Mouse (Mus musculus): ENCODE measurements at regions not wholly inside any gene's neighbourhood (a gene's known extent, or its start where the extent isn't known, plus 50 kb on each side); places are given as distances from the start of the nearest gene placed in this dataset.

- Histone ChIP-seq H3K27me3 (ENCODE audit: control insufficient read depth in 1 of 2, insufficient read depth in 2 of 2, low read length in 2 of 2) (no peaks in the 10 kb centered on the region), H3K36me3 (ENCODE audit: control insufficient read depth in 1 of 2, insufficient read depth in 2 of 2, low read length in 2 of 2) (peaks cover 0 to 2% of the 10 kb centered on the region in 2 experiments; a peak in 2 of 4 replicates), H3K4me3 (ENCODE audit: control insufficient read depth in 1 of 2, insufficient read depth in 1 of 2, low read depth in 2 of 2, low read length in 2 of 2) (no peak overlapping the region), H3K9me3 (replicated peaks; ENCODE audit: insufficient read depth, low read length) (no peaks in the 10 kb centered on the region), H3K4me1 (ENCODE audit: control insufficient read depth in 1 of 2, insufficient read depth in 2 of 2, low read length in 2 of 2) (peaks cover 2 to 7% of the 10 kb centered on the region in 2 experiments), H3K27ac (ENCODE audit: control insufficient read depth, low read depth, low read length) (no peak overlapping the region), H3K9ac (ENCODE audit: control insufficient read depth, low read depth, low read length, poor library complexity, severe bottlenecking) (no peak overlapping the region), H3K79me2 (ENCODE audit: control insufficient read depth, insufficient read depth, low read length, poor library complexity) (no peaks in the 10 kb centered on the region)
- peak; percentile 34 for DNase-seq (ENCODE audit: low read depth, low spot score)
- TF ChIP-seq TBP (IDR thresholded peaks at IDR 0.05; ENCODE audit: low read depth, low read length) (no peak), GABPA (IDR thresholded peaks at IDR 0.05; ENCODE audit: low read depth, low read length) (no peak), POLR2A (IDR thresholded peaks at IDR 0.05; ENCODE audit: control insufficient read depth in 1 of 2, insufficient read depth in 1 of 2, low read depth in 1 of 2, low read length in 2 of 2, poor library complexity in 1 of 2) (no peak), RAD21 (IDR thresholded peaks at IDR 0.05; ENCODE audit: low read depth, low read length) (no peak), CTCF (IDR thresholded peaks at IDR 0.05 in 2 of 3, conservative IDR thresholded peaks at IDR 0.05 in 1 of 3; ENCODE audit: control insufficient read depth in 1 of 3, insufficient read depth in 1 of 3, low read depth in 2 of 3, low read length in 3 of 3, poor library complexity in 1 of 3, severe bottlenecking in 1 of 3) (no peak), SMC3 (IDR thresholded peaks at IDR 0.05; ENCODE audit: low read depth, low read length) (no peak), TAL1 (IDR thresholded peaks at IDR 0.05; ENCODE audit: low read length) (no peak), ELF1 (IDR thresholded peaks at IDR 0.05; ENCODE audit: low read depth, low read length) (no peak), MXI1 (IDR thresholded peaks at IDR 0.05; ENCODE audit: low read depth, low read length) (no peak), MYC (IDR thresholded peaks at IDR 0.05; ENCODE audit: low read depth, low read length) (no peak), SIN3A (IDR thresholded peaks at IDR 0.05; ENCODE audit: low read length) (no peak), KAT2A (conservative IDR thresholded peaks at IDR 0.05; ENCODE audit: low read depth, low read length) (no peak), USF2 (IDR thresholded peaks at IDR 0.05; ENCODE audit: borderline replicate concordance in 1 of 2, insufficient read depth in 1 of 2, low read depth in 1 of 2, low read length in 2 of 2) (no peak), ZMIZ1 (IDR thresholded peaks at IDR 0.05; ENCODE audit: low read depth, low read length) (no peak), MAX (IDR thresholded peaks at IDR 0.05; ENCODE audit: low read length) (no peak), MEF2A (IDR thresholded peaks at IDR 0.05; ENCODE audit: extremely low read depth, insufficient replicate concordance, low read depth, low read length, poor library complexity, severe bottlenecking) (no peak), JUND (IDR thresholded peaks at IDR 0.05; ENCODE audit: low read depth, low read length) (no peak), HCFC1 (IDR thresholded peaks at IDR 0.05; ENCODE audit: low read depth, low read length) (no peak)
Measured at GRCm38 (mm10) chr11:20463173-20463681, 79.8 kb upstream of the Sertad2 start.

DNA sequence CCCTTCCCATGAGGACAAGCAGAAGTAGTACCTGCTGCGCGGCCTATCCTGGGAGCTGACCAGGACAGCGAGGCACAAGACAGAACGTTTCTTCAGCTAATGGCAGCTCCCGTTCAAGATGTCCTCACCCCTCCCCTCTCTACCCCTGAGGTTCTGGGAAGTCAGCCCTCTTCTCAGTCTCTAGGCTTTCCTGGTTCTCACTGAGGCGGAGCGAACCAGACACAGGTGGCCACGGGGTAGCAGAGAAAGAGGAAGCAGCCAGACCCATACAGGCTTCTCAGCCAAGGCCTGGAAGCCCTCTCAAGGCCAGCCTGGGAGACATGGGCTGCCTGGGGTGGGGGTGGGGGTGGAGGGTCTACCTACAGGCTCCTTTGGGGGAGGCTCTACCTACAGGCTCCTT lies 78.5 kb upstream of the Sertad2 start:
- Histone ChIP-seq H3K9me3 (replicated peaks; ENCODE audit: insufficient read depth, low read length) (no peaks in the 10 kb centered on the region), H3K36me3 (ENCODE audit: control insufficient read depth in 1 of 2, insufficient read depth in 2 of 2, low read length in 2 of 2) (peaks cover 0 to 12% of the 10 kb centered on the region in 2 experiments; a peak in 2 of 4 replicates), H3K4me1 (ENCODE audit: control insufficient read depth in 1 of 2, insufficient read depth in 2 of 2, low read length in 2 of 2) (peaks cover 2 to 19% of the 10 kb centered on the region in 2 experiments), H3K9ac (ENCODE audit: control insufficient read depth, low read depth, low read length, poor library complexity, severe bottlenecking) (no peak overlapping the region), H3K79me2 (ENCODE audit: control insufficient read depth, insufficient read depth, low read length, poor library complexity) (no peaks in the 10 kb centered on the region), H3K27ac (ENCODE audit: control insufficient read depth, low read depth, low read length) (no peak overlapping the region), H3K27me3 (ENCODE audit: control insufficient read depth in 1 of 2, insufficient read depth in 2 of 2, low read length in 2 of 2) (no peaks in the 10 kb centered on the region), H3K4me3 (ENCODE audit: control insufficient read depth in 1 of 2, insufficient read depth in 1 of 2, low read depth in 2 of 2, low read length in 2 of 2) (no peak overlapping the region)
- TF ChIP-seq CTCF (IDR thresholded peaks at IDR 0.05 in 2 of 3, conservative IDR thresholded peaks at IDR 0.05 in 1 of 3; ENCODE audit: control insufficient read depth in 1 of 3, insufficient read depth in 1 of 3, low read depth in 2 of 3, low read length in 3 of 3, poor library complexity in 1 of 3, severe bottlenecking in 1 of 3), result no peak
- DNase-seq (ENCODE audit: low read depth, low spot score), result peak; percentile 36

Measured in MEL (cell line).